ENCODE assay signal across 15 mouse cellular contexts in genomic region chr6:137386935-137387334, GRCm38 (mm10).
A peak's percentile ranks its signal among the peaks of the same experiment; 100 is the strongest.
DNase-seq lines count a peak whose midpoint lies in the region; ATAC-seq and TF ChIP-seq lines count a peak whose summit lies in the region.
"Had no signal": no experiment of that assay in that cellular context is flagged by ENCODE, and none has a peak within 500 bp of the region (broad histone marks: within the 10 kb centered on the region; RNA-seq: fewer than 3 reads in every experiment).

No protein-coding gene starts in this region.

- H3K36me3 ChIP-seq in kidney, embryonic 16.5 days (ENCODE audit: insufficient read depth, low read length), result no peaks in the 10 kb centered on the region
- H3K36me3 ChIP-seq in kidney, embryonic 15.5 days, result no peaks in the 10 kb centered on the region
- H3K36me3 ChIP-seq: embryonic facial prominence, embryonic 12.5 days; forebrain, embryonic 10.5 days; heart, embryonic 10.5 days; stomach, embryonic 15.5 days had no signal

- TF ChIP-seq CTCF in gastrocnemius, adult 2 months (IDR thresholded peaks at IDR 0.05), result no peak

- no peak overlapping the region for H3K9ac ChIP-seq in kidney, embryonic 16.5 days (replicated peaks; ENCODE audit: low read length)
- H3K9ac ChIP-seq in kidney, embryonic 15.5 days, result no peak overlapping the region
- H3K9ac ChIP-seq: embryonic facial prominence, embryonic 12.5 days; neural tube, embryonic 12.5 days; stomach, embryonic 15.5 days had no signal

- no peak overlapping the region for H3K4me3 ChIP-seq in kidney, embryonic 16.5 days (ENCODE audit: low read length)
- no peak overlapping the region for H3K4me3 ChIP-seq in kidney, embryonic 15.5 days (replicated peaks)
- no peak overlapping the region for H3K4me3 ChIP-seq in gastrocnemius, adult 2 months
- H3K4me3 ChIP-seq: embryonic facial prominence, embryonic 12.5 days; forebrain, embryonic 10.5 days; heart, embryonic 10.5 days; neural tube, embryonic 12.5 days; stomach, embryonic 15.5 days had no signal

- 53% methylated on average over 4 of the region's 4 CpGs for WGBS in kidney, embryonic 16.5 days
- WGBS in kidney, embryonic 15.5 days, result 50% methylated on average over 4 of the region's 4 CpGs

- DNase-seq in R1 (ENCODE audit: low read depth, low spot score) (peak; percentile 91), liver (peak; percentile 19)
- no peak for DNase-seq in urinary bladder, postnatal 25 days (ENCODE audit: low spot score)
- no peak for DNase-seq in gastrocnemius, adult 2 months
- DNase-seq: cerebellum, adult 8-10 months; kidney, postnatal 25 days; midbrain, embryonic 14.5 days had no signal

- H3K27ac ChIP-seq in kidney, embryonic 16.5 days (ENCODE audit: low read length), result no peak overlapping the region
- no peak overlapping the region for H3K27ac ChIP-seq in kidney, embryonic 15.5 days
- H3K27ac ChIP-seq in gastrocnemius, adult 2 months, result no peak overlapping the region
- H3K27ac ChIP-seq: embryonic facial prominence, embryonic 12.5 days; forebrain, embryonic 10.5 days; heart, embryonic 10.5 days; neural tube, embryonic 12.5 days; stomach, embryonic 15.5 days had no signal

- 0 out of 2 replicates have a peak, but pooled peaks have one; percentile 61 for ATAC-seq in kidney, embryonic 16.5 days (ENCODE audit: low FRiP score, low TSS enrichment)
- ATAC-seq in kidney, embryonic 15.5 days (replicated peaks; ENCODE audit: low FRiP score), result no peak
- peak; percentile 84; the same call in 1 of the 2 replicates for ATAC-seq in megakaryocyte-erythroid progenitor cell, adult 5-6 weeks (replicated peaks; ENCODE audit: low FRiP score, low TSS enrichment, poor library complexity, severe bottlenecking)

- no peak overlapping the region for H3K4me2 ChIP-seq in kidney, embryonic 16.5 days (replicated peaks; ENCODE audit: low read depth, low read length)
- no peak overlapping the region for H3K4me2 ChIP-seq in kidney, embryonic 15.5 days
- H3K4me2 ChIP-seq: embryonic facial prominence, embryonic 12.5 days; neural tube, embryonic 12.5 days; stomach, embryonic 15.5 days had no signal

- H3K9me3 ChIP-seq in kidney, embryonic 16.5 days (ENCODE audit: low read length), result peaks cover 3% of the 10 kb centered on the region; the same call in 1 of the 2 replicates
- H3K9me3 ChIP-seq in kidney, embryonic 15.5 days (replicated peaks), result no peaks in the 10 kb centered on the region
- H3K9me3 ChIP-seq: embryonic facial prominence, embryonic 12.5 days; heart, embryonic 10.5 days; stomach, embryonic 15.5 days had no signal

- H3K27me3 ChIP-seq in kidney, embryonic 16.5 days (ENCODE audit: insufficient read depth, low read length), result no peaks in the 10 kb centered on the region
- no peaks in the 10 kb centered on the region for H3K27me3 ChIP-seq in kidney, embryonic 15.5 days
- H3K27me3 ChIP-seq: embryonic facial prominence, embryonic 12.5 days; neural tube, embryonic 12.5 days; stomach, embryonic 15.5 days had no signal

- intact Hi-C loops in gastrocnemius, adult 2 months (cut with DNase I), result no loop called here

- no peaks in the 10 kb centered on the region for H3K4me1 ChIP-seq in kidney, embryonic 16.5 days (ENCODE audit: insufficient read depth, low read length)
- peaks cover 7% of the 10 kb centered on the region for H3K4me1 ChIP-seq in kidney, embryonic 15.5 days
- H3K4me1 ChIP-seq: embryonic facial prominence, embryonic 12.5 days; heart, embryonic 10.5 days; neural tube, embryonic 12.5 days; stomach, embryonic 15.5 days had no signal

Comparison
In these comparisons a context has a peak if more than half of its experiments do, and no peak if none do; other contexts are left out.
1. DNase-seq: peak in R1 (single experiment) and liver (single experiment); none in urinary bladder, postnatal 25 days (single experiment) and gastrocnemius, adult 2 months (single experiment).